ENCODE assay signal across 8 mouse cellular contexts in the genomic region with DNA sequence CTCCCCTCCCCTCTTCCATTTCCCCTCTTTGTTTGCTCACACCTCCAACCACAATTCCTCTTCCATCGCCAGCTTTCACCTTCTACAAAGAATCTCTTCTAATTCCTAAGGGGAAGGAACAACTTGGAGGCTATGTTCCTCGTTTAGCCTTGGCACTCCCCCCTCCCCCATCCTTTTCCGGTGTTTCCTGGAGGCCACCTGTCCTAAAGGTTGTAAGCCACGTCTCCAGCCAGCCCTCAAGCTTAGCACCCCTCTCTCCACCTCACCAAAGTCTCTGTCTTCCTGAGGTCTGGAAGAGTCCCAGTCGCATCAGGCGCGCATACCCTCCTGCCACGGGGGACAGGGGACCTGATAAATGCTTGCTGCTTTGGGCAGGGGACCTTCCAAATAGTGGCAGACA. TPM values are rescaled to one million over a fixed set of nuclear protein-coding genes. Genes with fewer than 3 reads are reported as not detected.
A peak's percentile ranks its signal among the peaks of the same experiment; 100 is the strongest.
DNase-seq lines count a peak whose midpoint lies in the region; ATAC-seq and TF ChIP-seq lines count a peak whose summit lies in the region.

No protein-coding gene starts in this region.

- no peaks in the 10 kb centered on the region for H3K36me3 ChIP-seq in lung, embryonic 14.5 days (ENCODE audit: insufficient read depth)
- H3K36me3 ChIP-seq in hindbrain, postnatal 0 days (ENCODE audit: insufficient read depth, low read length): no peaks in the 10 kb centered on the region
- H3K36me3 ChIP-seq in neural tube, embryonic 13.5 days: no peaks in the 10 kb centered on the region

- peaks cover 56% of the 10 kb centered on the region for H3K27me3 ChIP-seq in lung, embryonic 14.5 days (ENCODE audit: insufficient read depth, low read length)
- H3K27me3 ChIP-seq in hindbrain, postnatal 0 days (ENCODE audit: insufficient read depth, low read length): no peaks in the 10 kb centered on the region
- H3K27me3 ChIP-seq in neural tube, embryonic 13.5 days: peaks cover 30% of the 10 kb centered on the region

- peak; percentile 37 for DNase-seq in embryo, embryonic 10 days (ENCODE audit: low spot score)
- no peak for DNase-seq in embryo, embryonic 10.5 days (ENCODE audit: low spot score)
- DNase-seq in lung, embryonic 14.5 days: no peak
- no peak for DNase-seq in lung, postnatal 25 days (ENCODE audit: low spot score)
- peak; percentile 5 for DNase-seq in hindbrain, postnatal 0 days (ENCODE audit: low spot score)
- no peak for DNase-seq in gastrocnemius, postnatal 36 days
- no peak for DNase-seq in yolk sac, embryonic 10.5 days (ENCODE audit: low spot score)

- no peaks in the 10 kb centered on the region for H3K9me3 ChIP-seq in lung, embryonic 14.5 days (ENCODE audit: low read depth, low read length)
- no peaks in the 10 kb centered on the region for H3K9me3 ChIP-seq in hindbrain, postnatal 0 days (ENCODE audit: low read length)
- no peaks in the 10 kb centered on the region for H3K9me3 ChIP-seq in neural tube, embryonic 13.5 days

- peak overlapping the region; percentile 94 for H3K4me2 ChIP-seq in lung, embryonic 14.5 days
- H3K4me2 ChIP-seq in hindbrain, postnatal 0 days (ENCODE audit: low read depth, low read length): peak overlapping the region; percentile 97
- peak overlapping the region; percentile 96 for H3K4me2 ChIP-seq in neural tube, embryonic 13.5 days

- H3K9ac ChIP-seq in lung, embryonic 14.5 days: no peak overlapping the region
- H3K9ac ChIP-seq in hindbrain, postnatal 0 days (replicated peaks; ENCODE audit: low read length): peak overlapping the region; percentile 67
- peak overlapping the region; percentile 83 for H3K9ac ChIP-seq in neural tube, embryonic 13.5 days

- no peaks in the 10 kb centered on the region for H3K4me1 ChIP-seq in lung, embryonic 14.5 days (ENCODE audit: insufficient read depth)
- peaks cover 13% of the 10 kb centered on the region; the same call in 1 of the 2 replicates for H3K4me1 ChIP-seq in hindbrain, postnatal 0 days (ENCODE audit: insufficient read depth, low read length)
- peaks cover 41% of the 10 kb centered on the region for H3K4me1 ChIP-seq in neural tube, embryonic 13.5 days (replicated peaks)

- WGBS in lung, embryonic 14.5 days: 1% methylated on average over 8 of the region's 8 CpGs
- under 1% methylated on average over 8 of the region's 8 CpGs for WGBS in hindbrain, postnatal 0 days
- 2% methylated on average over 8 of the region's 8 CpGs for WGBS in neural tube, embryonic 13.5 days

- ATAC-seq in lung, embryonic 14.5 days (ENCODE audit: insufficient read depth): 0 out of 2 replicates have a peak, but pooled peaks have one; percentile 9
- no peak for ATAC-seq in hindbrain, postnatal 0 days
- ATAC-seq in neural tube, embryonic 13.5 days (ENCODE audit: low read depth): no peak

- intact Hi-C loops in gastrocnemius, postnatal 36 days (cut with DNase I): no loop called here

- no peak overlapping the region for H3K27ac ChIP-seq in lung, embryonic 14.5 days (ENCODE audit: low read depth)
- H3K27ac ChIP-seq in hindbrain, postnatal 0 days: no peak overlapping the region; the same call in 1 of the 2 replicates
- peak overlapping the region; percentile 87; the same call in 1 of the 2 replicates for H3K27ac ChIP-seq in neural tube, embryonic 13.5 days (replicated peaks)

- TF ChIP-seq CTCF in lung, embryonic 14.5 days (IDR thresholded peaks at IDR 0.05; ENCODE audit: low read depth): no peak
- TF ChIP-seq CTCF in hindbrain, postnatal 0 days (IDR thresholded peaks at IDR 0.05; ENCODE audit: low read depth): no peak

- peak overlapping the region; percentile 46; the same call in 1 of the 2 replicates for H3K4me3 ChIP-seq in lung, embryonic 14.5 days (ENCODE audit: low read depth, low read length)
- H3K4me3 ChIP-seq in hindbrain, postnatal 0 days (ENCODE audit: low read length): peak overlapping the region; percentile 67
- peak overlapping the region; percentile 69 for H3K4me3 ChIP-seq in neural tube, embryonic 13.5 days

RNA-seq across cellular contexts. Expression of gene Sorcs3, which starts 1.3 kb away (rescaled TPM):
- 0.08 TPM in 2 replicates for polyA plus RNA-seq in lung, embryonic 14.5 days (2014; fragmentation: Nextera tagmentation; extraction: Ambion mirVana)
- total RNA-seq in hindbrain, postnatal 0 days (2014; rRNA removed): 19.7 and 20.7 TPM in 2 replicates
- polyA plus RNA-seq in hindbrain, postnatal 0 days (2015; fragmentation: Nextera tagmentation; extraction: Ambion mirVana): 11.5 and 12.2 TPM in 2 replicates
- 12.0 and 12.7 TPM in 2 replicates for polyA plus RNA-seq in neural tube, embryonic 13.5 days (2015; fragmentation: Nextera tagmentation; extraction: Ambion mirVana)
- total RNA-seq in gastrocnemius, postnatal 36 days (2021): not detected

Comparison
In these comparisons a context has a peak if more than half of its experiments do, and no peak if none do; other contexts are left out.
1. DNase-seq: peak in embryo, embryonic 10 days (single experiment) and hindbrain, postnatal 0 days (single experiment); none in embryo, embryonic 10.5 days (single experiment), lung, embryonic 14.5 days (single experiment), lung, postnatal 25 days (single experiment), gastrocnemius, postnatal 36 days (0 of 2) and yolk sac, embryonic 10.5 days (single experiment).
2. RNA of gene Sorcs3, which starts 1.3 kb away (polyA plus RNA-seq): 12.0 to 12.7 TPM in neural tube, embryonic 13.5 days and 11.5 to 12.2 TPM in hindbrain, postnatal 0 days; 0.08 TPM in lung, embryonic 14.5 days; every median in the first group is over 10 times any median in the second.
3. Peak in every context shown above with its lines, with median percentiles within 50 percentile points of each other: H3K4me2 ChIP-seq and H3K4me3 ChIP-seq.